14 mouse cellular contexts compared by ENCODE assay signal in genomic region chr2:51986157-51986556, GRCm38 (mm10).
"Had no signal": no experiment of that assay in that cellular context is flagged by ENCODE, and none has a peak within 500 bp of the region (broad histone marks: within the 10 kb centered on the region; RNA-seq: fewer than 3 reads in every experiment).

No protein-coding gene starts in this region.

- H3K4me1 ChIP-seq: limb, embryonic 12.5 days; midbrain, embryonic 10.5 days; neural tube, embryonic 12.5 days had no signal

- H3K36me3 ChIP-seq: limb, embryonic 12.5 days; liver, embryonic 13.5 days; midbrain, embryonic 10.5 days; neural tube, embryonic 12.5 days had no signal

- H3K9me3 ChIP-seq: limb, embryonic 12.5 days; liver, embryonic 13.5 days; midbrain, embryonic 10.5 days; neural tube, embryonic 12.5 days had no signal

- H3K4me2 ChIP-seq: limb, embryonic 12.5 days; liver, embryonic 13.5 days; neural tube, embryonic 12.5 days had no signal

- H3K27me3 ChIP-seq: limb, embryonic 12.5 days; liver, embryonic 13.5 days; neural tube, embryonic 12.5 days had no signal

- H3K4me3 ChIP-seq: layer of hippocampus, adult 2 months; limb, embryonic 12.5 days; liver, embryonic 13.5 days; midbrain, embryonic 10.5 days; neural tube, embryonic 12.5 days had no signal

- H3K27ac ChIP-seq: layer of hippocampus, adult 2 months; limb, embryonic 12.5 days; liver, embryonic 13.5 days; midbrain, embryonic 10.5 days; neural tube, embryonic 12.5 days had no signal

- DNase-seq: kidney, postnatal 10 days; kidney, postnatal 4 days; liver; liver, embryonic 13.5 days; lung, postnatal 4 days; midbrain, embryonic 14.5 days; retina, postnatal 1 day; right cerebral cortex, postnatal 4 days; spleen, adult 18-20 months; thymus, postnatal 36 days had no signal

- H3K9ac ChIP-seq: limb, embryonic 12.5 days; liver, embryonic 13.5 days; neural tube, embryonic 12.5 days had no signal
